Mouse (Mus musculus) limb, embryonic 13.5 days (tissue): ENCODE data around the gene Grm5. TPM values are rescaled to one million over a fixed set of nuclear protein-coding genes. Genes with fewer than 3 reads are reported as not detected.

Experiments
- ATAC-seq: fragments of 200-750 bp; cut with Nextera tagmentation; 2 replicates; pipeline ENCODE4 v1.8.0; 2017; ENCODE audit warnings: low read depth, moderate number of reproducible peaks, moderate TSS enrichment; ENCODE audit not compliant: low FRiP score
- H3K27ac ChIP-seq: fragments of 300-500 bp; sonication (generic); 2 replicates; pipeline ENCODE4 v1.5.1; 2015; ENCODE audit warnings: inconsistent platforms, mild to moderate bottlenecking, moderate library complexity
- H3K27me3 ChIP-seq: fragments of 300-500 bp; sonication (generic); 2 replicates; pipeline ENCODE4 v1.6.1; 2015; ENCODE audit warnings: mild to moderate bottlenecking, inconsistent platforms
- H3K36me3 ChIP-seq: fragments of 300-500 bp; sonication (generic); 2 replicates; pipeline ENCODE4 v1.6.1; 2015; ENCODE audit warnings: inconsistent platforms, mild to moderate bottlenecking, moderate library complexity
- H3K4me1 ChIP-seq: fragments of 300-500 bp; sonication (generic); 2 replicates; pipeline ENCODE4 v1.6.1; 2015; ENCODE audit warnings: inconsistent platforms
- H3K4me2 ChIP-seq: fragments of 300-500 bp; sonication (generic); replicated peaks from 2 replicates; pipeline ENCODE4 v1.6.1; 2015; ENCODE audit warnings: inconsistent platforms, mild to moderate bottlenecking, moderate library complexity
- H3K4me3 ChIP-seq: fragments of 300-500 bp; sonication (generic); 2 replicates; pipeline ENCODE4 v1.5.1; 2015; ENCODE audit warnings: moderate library complexity, mild to moderate bottlenecking, inconsistent platforms
- H3K9ac ChIP-seq: fragments of 300-500 bp; sonication (generic); 2 replicates; pipeline ENCODE4 v1.6.1; 2015; ENCODE audit warnings: mild to moderate bottlenecking, inconsistent platforms
- H3K9me3 ChIP-seq: fragments of 300-500 bp; sonication (generic); 2 replicates; pipeline ENCODE4 v1.6.1; 2016; ENCODE audit warnings: inconsistent platforms
- WGBS: fragments of 180-500 bp; shearing (Covaris S2); methylation state at CpG from one replicate; pipeline ENCODE4 v1.1.7; 2015; 5-methylcytosine and 5-hydroxymethylcytosine counted together
- polyA plus RNA-seq: library from polyadenylated mRNA; unstranded; fragments of >200 nt; fragmentation: Nextera tagmentation; extraction: Ambion mirVana; gene quantifications from 2 replicates; pipeline ENCODE4 v1.2.1, GENCODE M21; 2015

Grm5 gene
- polyA plus RNA-seq, 1 experiment from 2014 or later, result 0.06 TPM

DNA sequence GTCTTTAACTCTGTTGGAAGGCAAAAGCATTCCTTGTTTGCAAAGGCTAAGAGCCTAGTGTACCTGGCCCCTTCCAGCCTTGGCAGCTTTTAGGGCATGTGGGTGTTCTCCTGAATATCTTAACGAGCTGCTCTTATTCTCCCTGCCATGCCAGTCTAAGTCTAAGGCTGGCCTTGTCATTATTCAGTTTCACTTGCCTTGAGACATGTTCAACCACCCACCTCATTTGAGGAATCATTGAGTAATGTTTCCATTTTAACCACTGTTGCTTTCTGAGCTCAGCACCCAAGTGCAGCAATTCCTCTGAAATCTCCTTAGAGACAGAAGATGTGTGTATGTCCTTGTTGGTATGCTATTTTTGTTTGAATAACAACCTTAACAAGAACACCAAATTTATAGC is 134.7 kb downstream of the Grm5 start:
- Histone ChIP-seq H3K36me3 (no peaks in the 10 kb centered on the region), H3K4me1 (no peaks in the 10 kb centered on the region), H3K27ac (no peak overlapping the region), H3K27me3 (no peaks in the 10 kb centered on the region), H3K9ac (no peak overlapping the region), H3K9me3 (no peaks in the 10 kb centered on the region), H3K4me2 (no peak overlapping the region), H3K4me3 (no peak overlapping the region)
- WGBS, result 76% methylated on average over 1 of the region's 1 CpGs
- no peak for ATAC-seq

- ATAC-seq, result no peak
- no peaks in the 10 kb centered on the region for H3K27me3 ChIP-seq
- H3K4me2 ChIP-seq, result no peak overlapping the region
- H3K36me3 ChIP-seq, result no peaks in the 10 kb centered on the region
- no peak overlapping the region for H3K27ac ChIP-seq
- H3K9me3 ChIP-seq, result no peaks in the 10 kb centered on the region
- H3K4me3 ChIP-seq, result no peak overlapping the region
- H3K4me1 ChIP-seq, result no peaks in the 10 kb centered on the region
- no peak overlapping the region for H3K9ac ChIP-seq
Observed at GRCm38 (mm10) chr7:87734511-87734910, 150.5 kb downstream of the Grm5 start.

DNA sequence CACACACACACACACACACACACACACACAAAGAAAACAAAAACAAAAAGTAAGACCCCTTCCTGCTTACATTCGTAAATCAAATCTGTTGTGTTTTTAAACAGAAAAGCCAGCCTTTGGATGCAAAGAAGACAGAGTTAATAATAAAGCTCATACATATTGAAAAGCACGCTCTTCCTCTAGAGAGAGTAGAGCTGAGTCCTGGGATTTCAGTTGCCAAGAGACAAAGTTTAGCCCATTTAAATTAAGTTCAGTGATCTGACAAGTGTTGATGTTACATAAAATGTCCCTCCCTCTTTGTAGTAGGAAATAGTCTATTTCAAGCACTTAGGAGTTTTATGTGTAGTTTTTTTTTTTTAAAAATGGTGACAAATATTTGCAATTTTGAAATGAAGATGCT is 178.0 kb downstream of the Grm5 start:
- no peaks in the 10 kb centered on the region for H3K27me3 ChIP-seq
- ATAC-seq, result no peak
- no peaks in the 10 kb centered on the region for H3K9me3 ChIP-seq
- H3K9ac ChIP-seq, result no peak overlapping the region
- no peak overlapping the region for H3K4me2 ChIP-seq
- 90% methylated on average over 2 of the region's 2 CpGs for WGBS
- no peak overlapping the region for H3K27ac ChIP-seq
- H3K36me3 ChIP-seq, result no peaks in the 10 kb centered on the region
- no peak overlapping the region for H3K4me3 ChIP-seq
- no peaks in the 10 kb centered on the region for H3K4me1 ChIP-seq

- no peaks in the 10 kb centered on the region for H3K36me3 ChIP-seq
- H3K4me3 ChIP-seq, result no peak overlapping the region
- H3K4me1 ChIP-seq, result no peaks in the 10 kb centered on the region
- no peak for ATAC-seq
- H3K9ac ChIP-seq, result no peak overlapping the region
- H3K27ac ChIP-seq, result no peak overlapping the region
- no peaks in the 10 kb centered on the region for H3K27me3 ChIP-seq
- no peaks in the 10 kb centered on the region for H3K9me3 ChIP-seq
- no peak overlapping the region for H3K4me2 ChIP-seq
- WGBS, result 76% methylated on average over 3 of the region's 3 CpGs
Observed at GRCm38 (mm10) chr7:87762376-87762775, 178.4 kb downstream of the Grm5 start.

- Histone ChIP-seq H3K4me2 (no peak overlapping the region), H3K9ac (no peak overlapping the region), H3K4me3 (no peak overlapping the region), H3K9me3 (no peaks in the 10 kb centered on the region), H3K36me3 (no peaks in the 10 kb centered on the region), H3K4me1 (no peaks in the 10 kb centered on the region), H3K27ac (no peak overlapping the region), H3K27me3 (no peaks in the 10 kb centered on the region)
- WGBS, result 90% methylated on average over 1 of the region's 1 CpGs
- no peak for ATAC-seq
Observed at GRCm38 (mm10) chr7:87787560-87787959, 203.6 kb downstream of the Grm5 start.

DNA sequence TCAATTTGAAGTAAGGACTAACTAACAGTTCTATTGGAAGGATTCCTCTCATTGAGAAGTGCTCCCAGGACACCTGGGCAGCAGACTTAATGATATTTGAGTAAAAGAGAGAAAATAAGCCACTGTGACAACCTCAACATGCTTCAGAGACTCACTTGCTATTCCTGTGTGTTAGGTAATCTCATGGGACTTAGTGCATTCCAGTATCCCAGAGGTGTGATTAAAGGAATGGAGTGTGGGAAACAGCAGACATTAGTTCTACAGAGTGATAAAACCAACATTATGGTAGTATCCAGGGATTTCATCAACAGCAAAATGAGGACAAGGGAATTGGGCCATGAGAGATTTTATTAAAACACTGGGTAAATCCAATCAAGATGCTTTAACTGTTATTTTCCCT is 205.0 kb downstream of the Grm5 start:
- Histone ChIP-seq H3K9ac (no peak overlapping the region), H3K4me3 (no peak overlapping the region), H3K4me1 (no peaks in the 10 kb centered on the region), H3K27me3 (no peaks in the 10 kb centered on the region), H3K36me3 (no peaks in the 10 kb centered on the region), H3K9me3 (no peaks in the 10 kb centered on the region), H3K27ac (no peak overlapping the region), H3K4me2 (no peak overlapping the region)
- no peak for ATAC-seq

DNA sequence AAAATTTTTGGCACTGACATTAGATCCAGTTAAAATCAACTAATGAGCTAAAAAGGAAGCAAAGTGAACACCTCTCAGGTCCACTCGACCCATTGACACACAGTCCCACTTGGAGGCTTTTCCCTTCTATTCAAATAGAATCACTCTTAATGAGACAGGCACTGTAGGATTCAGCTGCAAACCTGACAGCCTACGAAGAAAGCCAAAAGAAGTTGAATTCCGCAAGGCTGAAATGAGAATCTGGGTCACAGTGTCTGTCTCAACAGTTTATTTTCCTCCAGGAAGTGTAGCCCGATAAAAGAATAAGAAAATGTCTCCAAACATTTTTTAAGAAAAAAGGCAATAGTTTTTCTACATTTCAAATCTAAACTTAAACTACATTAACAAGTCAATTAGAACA is 209.9 kb downstream of the Grm5 start:
- WGBS, result 77% methylated on average over 4 of the region's 4 CpGs
- H3K9ac ChIP-seq, result no peak overlapping the region
- H3K36me3 ChIP-seq, result no peaks in the 10 kb centered on the region
- H3K4me3 ChIP-seq, result no peak overlapping the region
- no peaks in the 10 kb centered on the region for H3K9me3 ChIP-seq
- no peak for ATAC-seq
- no peaks in the 10 kb centered on the region for H3K27me3 ChIP-seq
- H3K4me1 ChIP-seq, result no peaks in the 10 kb centered on the region
- no peak overlapping the region for H3K27ac ChIP-seq
- H3K4me2 ChIP-seq, result no peak overlapping the region

DNA sequence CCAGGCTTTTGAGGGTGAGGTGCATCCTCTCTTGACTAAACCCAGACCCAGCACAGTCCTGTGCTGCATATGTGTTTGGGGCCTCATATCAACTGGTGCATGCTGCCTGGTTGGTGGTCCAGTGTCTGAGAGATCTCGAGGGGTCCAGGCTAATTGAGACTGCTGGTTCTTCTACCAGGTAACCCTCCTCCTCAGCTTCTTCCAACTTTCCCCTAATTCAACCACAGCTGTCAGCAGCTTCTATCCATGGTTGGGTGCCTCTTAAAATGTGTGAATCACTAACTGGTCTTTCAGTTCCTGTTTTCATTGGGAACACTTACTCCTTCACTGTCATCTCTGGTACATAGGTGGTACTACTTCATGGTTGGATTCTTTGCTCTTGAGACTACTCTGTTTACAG is 240.9 kb downstream of the Grm5 start:
- no peak overlapping the region for H3K9ac ChIP-seq
- WGBS, result 43% methylated on average over 1 of the region's 1 CpGs
- ATAC-seq, result no peak

DNA sequence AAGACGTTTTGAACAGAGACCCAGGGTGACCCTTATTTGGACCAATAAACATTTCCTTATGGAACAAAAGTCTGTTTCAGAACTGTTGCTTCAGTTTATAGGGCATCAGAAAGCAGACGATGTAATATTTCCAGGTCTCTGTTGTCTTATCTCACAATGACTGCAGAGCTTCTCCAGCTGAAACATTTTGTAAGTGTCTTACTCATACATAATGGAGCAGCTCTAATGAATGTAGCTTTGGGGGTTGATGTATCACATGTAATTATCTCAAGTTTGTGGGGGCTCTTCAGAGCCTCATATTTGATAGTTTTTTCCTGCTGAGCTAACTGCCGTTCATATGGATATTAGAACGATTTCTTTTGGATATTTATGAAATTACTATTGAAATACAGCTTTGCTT is 250.7 kb downstream of the Grm5 start:
- Histone ChIP-seq H3K27me3 (no peaks in the 10 kb centered on the region), H3K4me3 (no peak overlapping the region), H3K36me3 (no peaks in the 10 kb centered on the region), H3K4me1 (no peaks in the 10 kb centered on the region), H3K27ac (no peak overlapping the region), H3K4me2 (no peak overlapping the region), H3K9me3 (no peaks in the 10 kb centered on the region), H3K9ac (no peak overlapping the region)
- WGBS, result 53% methylated on average over 4 of the region's 4 CpGs
- no peak for ATAC-seq

More for the DNA sequence above, 240.9 kb downstream of the Grm5 start:
- Histone ChIP-seq H3K4me2 (no peak overlapping the region), H3K4me1 (no peaks in the 10 kb centered on the region), H3K9me3 (no peaks in the 10 kb centered on the region), H3K27me3 (no peaks in the 10 kb centered on the region), H3K27ac (no peak overlapping the region), H3K4me3 (no peak overlapping the region), H3K36me3 (no peaks in the 10 kb centered on the region)

GRCm38 (mm10) chr7:87838579-87838978 is 254.6 kb downstream of the Grm5 start:
- no peak for ATAC-seq
- Histone ChIP-seq H3K4me2 (no peak overlapping the region), H3K27ac (no peak overlapping the region), H3K36me3 (no peaks in the 10 kb centered on the region), H3K9me3 (no peaks in the 10 kb centered on the region), H3K4me3 (no peak overlapping the region), H3K4me1 (no peaks in the 10 kb centered on the region), H3K9ac (no peak overlapping the region), H3K27me3 (no peaks in the 10 kb centered on the region)
- WGBS, result 68% methylated on average over 1 of the region's 1 CpGs

DNA sequence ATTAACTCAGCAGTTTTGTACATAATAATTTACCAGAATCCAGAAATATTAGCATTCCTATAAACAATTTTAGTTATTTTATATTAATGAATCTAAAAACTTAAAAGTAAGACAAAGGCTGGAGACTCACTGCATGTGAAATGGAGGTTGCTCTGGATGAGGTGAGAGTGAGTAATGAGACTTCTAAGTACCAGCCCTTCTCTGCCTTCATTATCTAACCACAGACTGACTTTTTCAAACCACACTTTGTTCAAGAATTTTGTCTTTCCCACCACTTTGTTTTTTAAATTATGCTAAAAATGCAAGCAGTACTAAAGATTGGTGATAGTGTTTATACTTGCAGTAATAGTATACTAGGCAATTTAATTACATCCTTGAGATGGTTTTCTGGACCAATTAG is 259.5 kb downstream of the Grm5 start:
- Histone ChIP-seq H3K27ac (no peak overlapping the region), H3K4me3 (no peak overlapping the region), H3K36me3 (no peaks in the 10 kb centered on the region), H3K9ac (no peak overlapping the region), H3K4me2 (no peak overlapping the region), H3K27me3 (no peaks in the 10 kb centered on the region), H3K4me1 (no peaks in the 10 kb centered on the region), H3K9me3 (no peaks in the 10 kb centered on the region)
- ATAC-seq, result no peak

GRCm38 (mm10) chr7:87846082-87846481 is 262.1 kb downstream of the Grm5 start:
- Histone ChIP-seq H3K4me1 (no peaks in the 10 kb centered on the region), H3K27me3 (no peaks in the 10 kb centered on the region), H3K4me3 (no peak overlapping the region), H3K36me3 (no peaks in the 10 kb centered on the region), H3K4me2 (no peak overlapping the region), H3K27ac (no peak overlapping the region), H3K9ac (no peak overlapping the region), H3K9me3 (no peaks in the 10 kb centered on the region)
- ATAC-seq, result no peak

GRCm38 (mm10) chr7:87925956-87926355 is 342.0 kb downstream of the Grm5 start:
- WGBS, result 59% methylated on average over 5 of the region's 5 CpGs
- ATAC-seq, result no peak
- Histone ChIP-seq H3K9me3 (no peaks in the 10 kb centered on the region), H3K9ac (no peak overlapping the region), H3K36me3 (no peaks in the 10 kb centered on the region), H3K4me3 (no peak overlapping the region), H3K4me2 (no peak overlapping the region), H3K27me3 (no peaks in the 10 kb centered on the region), H3K27ac (no peak overlapping the region), H3K4me1 (no peaks in the 10 kb centered on the region)

- no peaks in the 10 kb centered on the region for H3K36me3 ChIP-seq
- H3K4me1 ChIP-seq, result no peaks in the 10 kb centered on the region
- H3K9ac ChIP-seq, result no peak overlapping the region
- H3K4me3 ChIP-seq, result no peak overlapping the region
- H3K4me2 ChIP-seq, result no peak overlapping the region
- no peak for ATAC-seq
- no peak overlapping the region for H3K27ac ChIP-seq
- no peaks in the 10 kb centered on the region for H3K9me3 ChIP-seq
- 83% methylated on average over 1 of the region's 1 CpGs for WGBS
- H3K27me3 ChIP-seq, result no peaks in the 10 kb centered on the region
Observed at GRCm38 (mm10) chr7:87937415-87937814, 353.4 kb downstream of the Grm5 start.
